Mouse (Mus musculus) brain, embryonic 18.5 days (tissue): Measurements from ENCODE around the gene Tbr1.

Source experiments
- DNase-seq: peaks from one replicate; pipeline ENCODE4 v3.0.0-alpha.2; 2012; ENCODE audit warnings: low read depth, low spot score

Gene Tbr1

DNA sequence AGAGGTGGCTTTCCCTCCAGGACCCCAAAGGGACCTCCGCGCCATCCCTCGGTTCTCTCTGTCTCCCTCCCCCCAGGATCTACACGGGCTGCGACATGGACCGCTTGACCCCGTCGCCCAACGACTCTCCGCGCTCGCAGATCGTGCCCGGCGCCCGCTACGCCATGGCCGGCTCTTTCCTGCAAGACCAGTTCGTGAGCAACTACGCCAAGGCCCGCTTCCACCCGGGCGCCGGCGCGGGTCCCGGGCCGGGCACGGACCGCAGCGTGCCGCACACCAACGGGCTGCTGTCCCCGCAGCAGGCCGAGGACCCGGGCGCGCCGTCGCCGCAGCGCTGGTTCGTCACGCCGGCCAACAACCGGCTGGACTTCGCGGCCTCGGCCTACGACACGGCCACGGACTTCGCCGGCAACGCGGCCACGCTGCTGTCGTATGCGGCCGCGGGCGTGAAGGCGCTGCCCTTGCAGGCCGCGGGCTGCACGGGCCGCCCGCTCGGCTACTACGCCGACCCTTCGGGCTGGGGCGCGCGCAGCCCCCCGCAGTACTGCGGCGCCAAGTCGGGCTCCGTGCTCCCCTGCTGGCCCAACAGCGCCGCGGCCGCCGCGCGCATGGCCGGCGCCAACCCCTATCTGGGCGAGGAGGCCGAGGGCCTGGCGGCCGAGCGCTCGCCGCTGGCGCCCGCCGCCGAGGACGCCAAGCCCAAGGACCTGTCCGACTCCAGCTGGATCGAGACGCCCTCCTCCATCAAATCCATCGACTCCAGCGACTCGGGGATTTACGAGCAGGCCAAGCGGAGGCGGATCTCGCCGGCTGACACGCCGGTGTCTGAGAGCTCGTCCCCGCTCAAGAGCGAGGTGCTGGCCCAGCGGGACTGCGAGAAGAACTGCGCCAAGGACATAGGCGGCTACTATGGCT, 9.0 kb downstream of the Tbr1 start:
- no peak for DNase-seq

DNA sequence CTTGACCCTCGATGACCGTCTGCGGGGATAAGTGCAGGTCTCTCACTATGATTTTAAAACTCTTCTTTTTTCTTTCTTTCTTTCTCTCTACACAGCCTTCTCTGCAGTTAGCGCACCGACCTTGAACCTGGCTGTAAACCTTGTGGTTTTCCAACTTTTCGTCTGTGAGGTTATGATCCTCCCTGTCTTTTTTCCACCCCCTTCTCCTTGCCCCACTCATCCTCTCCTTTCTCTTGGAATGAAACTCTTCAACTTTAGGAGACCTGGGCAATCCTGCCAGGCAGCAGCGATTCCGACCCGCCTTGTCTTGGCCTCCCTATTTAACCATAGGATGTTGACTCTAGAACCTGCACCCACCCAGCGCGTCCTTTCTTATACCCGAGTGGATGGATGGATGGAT, 9.8 kb downstream of the Tbr1 start:
- DNase-seq, result no peak

DNA sequence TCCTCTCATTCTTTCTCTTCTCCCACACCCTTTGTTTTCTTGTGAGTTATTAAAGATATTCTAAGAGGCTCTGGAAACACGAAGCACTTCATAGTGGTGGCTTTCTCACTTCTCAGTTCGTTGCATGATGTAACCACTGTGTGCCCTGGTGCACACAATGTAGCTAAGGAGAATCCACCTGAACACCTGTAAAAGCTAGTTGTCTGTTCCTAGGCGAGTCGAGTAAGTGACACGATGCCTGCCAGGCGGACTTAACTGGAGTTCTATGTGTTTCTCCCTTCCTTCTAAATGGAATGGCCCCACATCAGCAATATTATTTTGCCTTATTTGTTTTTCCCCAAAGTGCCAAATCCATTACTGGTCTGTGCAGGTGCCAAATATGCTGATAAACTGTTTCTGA, 10.4 kb downstream of the Tbr1 start:
- DNase-seq, result no peak

DNA sequence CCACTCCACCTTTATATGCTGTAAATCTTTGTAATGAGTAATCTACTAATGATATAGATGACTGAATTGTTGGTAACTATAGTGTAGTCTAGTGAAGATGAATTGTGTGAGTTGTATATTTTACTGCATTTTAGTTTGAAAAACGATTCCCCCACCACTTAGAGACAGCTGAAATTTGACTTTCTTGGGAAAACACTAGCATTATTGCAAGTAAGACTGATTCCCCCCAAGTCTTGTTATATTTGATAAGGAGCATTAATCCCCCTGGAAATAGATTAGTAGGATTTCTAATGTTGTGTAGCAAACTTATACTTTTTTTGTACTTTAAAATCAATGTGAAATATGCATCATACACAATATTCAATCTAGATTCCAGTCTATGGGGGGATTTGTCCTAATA, 10.8 kb downstream of the Tbr1 start:
- DNase-seq, result no peak

DNA sequence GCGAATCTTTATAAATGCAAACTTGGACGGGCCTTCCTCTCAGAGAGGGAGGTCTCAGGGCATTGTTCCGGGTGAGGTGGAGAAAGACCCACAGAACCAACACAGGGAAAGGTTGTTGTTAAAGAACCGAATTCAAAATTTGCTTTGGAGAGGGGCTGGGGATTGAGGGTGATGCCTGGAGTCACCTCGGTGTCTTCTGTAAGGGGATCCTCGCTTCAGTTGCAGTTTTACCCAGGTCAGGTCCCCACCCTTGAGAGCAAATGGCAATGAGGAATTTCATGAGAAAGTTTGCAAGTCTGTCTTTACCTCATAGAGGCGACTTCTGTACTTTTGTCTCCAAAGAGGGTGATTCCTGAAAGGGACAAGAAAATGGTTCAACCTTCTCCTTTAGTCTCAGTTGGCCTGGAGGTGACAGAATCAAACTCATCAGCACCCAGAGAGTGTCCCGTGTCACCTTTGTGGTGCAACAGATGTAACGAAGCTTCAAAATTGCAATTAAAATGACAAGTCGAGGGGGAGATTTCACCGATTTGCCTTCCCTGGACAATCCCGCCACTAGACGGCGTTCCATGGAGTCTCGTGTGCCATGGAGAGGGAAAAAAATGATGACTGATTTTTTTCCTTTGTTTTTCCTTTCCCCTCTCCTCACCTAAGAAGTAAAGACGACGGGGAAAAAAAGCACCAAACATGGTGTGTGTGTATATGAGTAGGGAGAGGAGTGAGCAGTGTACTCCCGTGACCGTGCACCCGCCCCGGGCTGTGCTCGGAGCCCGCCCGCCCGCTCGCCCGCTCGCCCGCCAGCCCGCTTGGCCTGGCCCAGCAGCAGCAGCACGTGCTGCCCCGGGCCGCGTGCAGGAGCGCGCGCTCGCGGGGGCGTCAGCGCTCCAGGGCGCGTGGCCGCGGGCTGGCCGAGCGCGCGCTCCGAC, 12.1 kb downstream of the Tbr1 start:
- no peak for DNase-seq

DNA sequence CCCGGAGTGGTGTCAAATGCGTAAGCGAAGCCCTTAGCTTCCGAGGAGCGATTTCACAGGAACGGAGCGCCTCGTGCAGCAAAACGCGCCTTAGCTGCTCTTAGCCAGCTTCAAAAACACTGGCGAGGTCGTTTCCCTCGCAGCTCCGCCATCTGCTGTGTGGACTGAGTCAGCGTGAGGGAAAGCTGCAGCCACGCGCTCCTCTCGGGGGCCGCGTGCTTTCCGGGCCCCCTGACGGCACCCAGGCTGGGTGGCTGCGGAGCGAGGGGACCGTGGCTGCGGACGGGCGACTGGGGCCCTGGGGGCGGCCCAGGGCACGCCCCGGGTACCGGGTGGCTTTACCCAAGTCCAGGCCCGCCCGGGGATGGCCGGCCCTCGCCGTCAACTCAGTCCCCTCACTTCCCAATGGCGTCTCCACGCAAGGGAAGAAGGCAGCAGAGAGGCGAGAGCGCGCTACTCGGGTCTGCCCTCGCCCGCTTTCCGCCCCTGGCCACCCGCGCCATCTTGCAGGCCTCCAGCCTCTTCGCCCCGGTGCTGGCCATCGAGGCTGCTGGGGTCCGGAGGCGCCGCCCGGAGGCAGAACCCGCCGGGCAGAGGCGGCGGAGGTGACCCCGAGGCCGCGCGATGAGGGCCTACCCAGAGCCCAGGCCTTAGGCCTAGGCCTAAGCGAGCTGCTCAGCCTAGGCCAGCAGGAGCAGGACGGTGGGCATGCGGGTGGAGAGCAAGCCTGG, 13.0 kb downstream of the Tbr1 start:
- no peak for DNase-seq

DNA sequence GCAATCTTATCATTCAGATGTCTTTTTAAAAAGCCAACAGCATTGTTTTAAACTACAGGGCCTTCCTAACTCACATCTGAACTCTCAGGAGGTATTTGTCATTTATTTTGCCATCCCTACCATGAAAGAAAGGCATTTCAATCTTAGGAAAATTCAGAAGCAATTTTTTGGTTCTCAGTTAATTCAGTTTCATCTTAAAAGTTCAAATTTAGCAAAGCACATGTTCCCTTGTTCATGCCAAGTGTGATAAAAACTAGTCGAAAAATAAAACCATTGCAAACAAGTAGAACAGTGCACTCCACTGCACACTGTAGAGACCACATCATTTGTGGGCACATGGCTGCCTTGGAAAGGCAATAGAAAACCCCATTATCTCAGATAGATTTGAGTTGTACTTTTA, 15.5 kb downstream of the Tbr1 start:
- no peak for DNase-seq

DNA sequence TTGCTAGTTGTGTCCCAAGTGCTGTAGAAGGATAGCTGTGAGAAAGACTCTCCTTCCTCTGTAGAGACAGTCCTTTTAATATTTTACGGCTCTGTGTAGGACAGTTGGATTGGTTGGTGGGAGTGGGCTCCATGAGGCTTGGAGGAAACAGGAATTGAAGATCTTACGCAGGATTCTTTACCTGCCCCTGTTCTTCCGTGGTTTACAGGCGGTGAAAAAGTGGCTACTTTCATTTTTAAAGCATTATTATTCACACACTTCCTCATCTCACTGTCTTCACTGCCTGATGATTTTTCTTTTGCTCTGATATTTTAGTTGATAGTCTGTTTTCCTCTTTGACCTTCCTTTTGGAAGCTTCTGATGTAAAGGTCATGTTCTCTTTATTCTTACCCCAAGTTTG, 17.5 kb downstream of the Tbr1 start:
- DNase-seq, result no peak

DNA sequence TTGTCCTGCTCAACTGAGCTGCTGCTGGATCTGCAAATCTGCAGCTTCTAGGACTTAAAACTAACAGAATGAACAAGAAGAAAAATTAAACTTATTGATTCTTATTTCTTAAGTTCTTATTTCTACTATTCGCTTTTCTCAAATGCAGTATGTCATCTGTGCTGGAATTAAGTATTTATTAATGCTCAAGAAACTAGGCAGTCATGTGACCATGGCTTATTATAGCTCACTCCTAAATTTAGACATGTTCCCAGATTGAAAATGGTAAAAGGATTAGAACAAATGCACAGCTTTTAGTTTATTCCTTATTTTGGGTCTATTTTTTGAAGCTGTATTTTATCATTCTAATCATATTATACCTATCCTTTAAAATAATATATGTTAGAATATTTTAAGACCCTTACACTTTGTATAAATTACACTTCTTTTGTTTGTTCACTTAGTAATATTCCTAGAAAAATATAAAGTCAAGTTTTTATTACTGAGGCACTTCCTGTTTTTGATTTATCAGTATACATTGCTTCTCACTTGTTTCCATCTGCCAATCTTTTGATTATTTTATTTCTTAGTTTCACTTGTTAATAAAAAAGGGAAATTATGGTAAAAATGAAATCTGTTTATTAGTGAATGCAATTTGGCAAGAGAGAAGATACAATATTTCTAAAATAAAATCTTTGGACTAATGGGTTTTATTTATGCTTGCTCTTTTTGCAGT, 20.9 kb downstream of the Tbr1 start:
- DNase-seq, result no peak

DNA sequence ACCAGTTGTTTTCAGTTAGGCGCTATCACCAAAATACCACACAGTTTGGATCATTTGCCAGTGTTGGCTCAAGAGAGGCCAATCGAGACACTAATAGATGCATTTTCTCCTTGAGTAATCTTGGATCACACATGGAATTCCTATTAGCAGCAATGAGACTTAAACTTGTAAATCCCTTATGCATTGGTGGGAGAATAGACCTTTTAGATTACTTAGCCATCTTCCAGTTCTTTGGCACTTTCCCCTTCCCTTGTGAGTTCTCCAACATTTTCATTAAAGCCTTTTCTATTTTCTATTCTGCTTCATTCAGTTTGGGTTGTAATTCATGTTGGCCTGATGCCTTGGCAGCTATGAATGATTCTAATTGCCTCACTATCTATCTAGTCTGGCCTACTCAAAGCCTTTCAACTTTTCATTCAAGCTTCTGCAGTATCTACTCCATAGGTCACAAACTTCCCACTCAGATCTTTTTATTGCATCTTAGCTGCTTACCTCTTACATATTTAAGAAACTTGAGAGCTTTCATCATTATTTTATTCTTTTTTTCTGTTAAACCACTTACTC, 34.6 kb downstream of the Tbr1 start:
- no peak for DNase-seq
